Mouse (Mus musculus): ENCODE measurements around the gene Cntn3.

GRCm38 (mm10) chr6:102363291-102363832, 209.5 kb downstream of the Cntn3 start:
- TF ChIP-seq CTCF (IDR thresholded peaks at IDR 0.05; ENCODE audit: low read depth) (no peak), EP300 (IDR thresholded peaks at IDR 0.05; ENCODE audit: low read depth) (no peak)

Data from heart, postnatal 0 days (tissue).